Mouse (Mus musculus): Measurements from ENCODE around the gene Strn4. TPM values are rescaled to one million over a fixed set of nuclear protein-coding genes. Genes with fewer than 3 reads are reported as not detected.

Strn4 gene
- polyA plus RNA-seq, 1 experiment from 2014 or later: 68.9 TPM

Other genes starting within 250 kb of the Strn4 start
- gene Arhgap35, start 200.9 kb upstream of the Strn4 start, polyA plus RNA-seq (2015; fragmentation: Nextera tagmentation; extraction: Ambion mirVana): 7.3 and 7.8 TPM in 2 replicates
- not detected in 2 replicates for gene Ceacam15, start 140.2 kb upstream of the Strn4 start, polyA plus RNA-seq (2015; fragmentation: Nextera tagmentation; extraction: Ambion mirVana)
- gene Ceacam9, start 94.0 kb upstream of the Strn4 start, polyA plus RNA-seq (2015; fragmentation: Nextera tagmentation; extraction: Ambion mirVana): 0.10 TPM in 1 of 2 replicates, not detected in the other
- gene Ap2s1, start 77.5 kb upstream of the Strn4 start, polyA plus RNA-seq (2015; fragmentation: Nextera tagmentation; extraction: Ambion mirVana): 266 and 271 TPM in 2 replicates
- 44.5 and 49.0 TPM in 2 replicates for gene Slc1a5, start 34.5 kb upstream of the Strn4 start, polyA plus RNA-seq (2015; fragmentation: Nextera tagmentation; extraction: Ambion mirVana)
- 20.3 and 22.3 TPM in 2 replicates for gene Fkrp, start 843 bp downstream of the Strn4 start, polyA plus RNA-seq (2015; fragmentation: Nextera tagmentation; extraction: Ambion mirVana)
- gene Prkd2, start 27.0 kb downstream of the Strn4 start, polyA plus RNA-seq (2015; fragmentation: Nextera tagmentation; extraction: Ambion mirVana): 10.3 and 11.5 TPM in 2 replicates
- 1.6 and 1.7 TPM in 2 replicates for gene Dact3, start 59.4 kb downstream of the Strn4 start, polyA plus RNA-seq (2015; fragmentation: Nextera tagmentation; extraction: Ambion mirVana)
- gene Gng8, start 75.9 kb downstream of the Strn4 start, polyA plus RNA-seq (2015; fragmentation: Nextera tagmentation; extraction: Ambion mirVana): 7.8 and 9.2 TPM in 2 replicates
- 2.5 and 3.2 TPM in 2 replicates for gene Ptgir, start 90.6 kb downstream of the Strn4 start, polyA plus RNA-seq (2015; fragmentation: Nextera tagmentation; extraction: Ambion mirVana)
- gene Calm3, start 108.2 kb downstream of the Strn4 start, polyA plus RNA-seq (2015; fragmentation: Nextera tagmentation; extraction: Ambion mirVana): 163 and 171 TPM in 2 replicates
- 4.9 and 5.4 TPM in 2 replicates for gene Pnmal2, start 128.8 kb downstream of the Strn4 start, polyA plus RNA-seq (2015; fragmentation: Nextera tagmentation; extraction: Ambion mirVana)
- gene Pnmal1, start 143.8 kb downstream of the Strn4 start, polyA plus RNA-seq (2015; fragmentation: Nextera tagmentation; extraction: Ambion mirVana): 2.7 and 2.9 TPM in 2 replicates
- gene Gm42372, start 167.2 kb downstream of the Strn4 start, polyA plus RNA-seq (2015; fragmentation: Nextera tagmentation; extraction: Ambion mirVana): 0.23 and 0.32 TPM in 2 replicates
- 32.6 and 35.6 TPM in 2 replicates for gene Ccdc8, start 176.8 kb downstream of the Strn4 start, polyA plus RNA-seq (2015; fragmentation: Nextera tagmentation; extraction: Ambion mirVana)
- gene Ppp5c, start 212.0 kb downstream of the Strn4 start, polyA plus RNA-seq (2015; fragmentation: Nextera tagmentation; extraction: Ambion mirVana): 83.7 and 88.3 TPM in 2 replicates
- 72.7 and 87.8 TPM in 2 replicates for gene Hif3a, start 246.5 kb downstream of the Strn4 start, polyA plus RNA-seq (2015; fragmentation: Nextera tagmentation; extraction: Ambion mirVana)